Mouse (Mus musculus) heart, adult 2 months (tissue): ENCODE data around the gene Pdss2.

Experiments
- CTCF ChIP-seq: fragments of 200-600 bp; IDR thresholded peaks from 2 replicates; pipeline ENCODE4 v1.8.1; 2022; ENCODE audit warnings: antibody characterized with exemption, mild to moderate bottlenecking, moderate library complexity
- EP300 ChIP-seq: fragments of 200-500 bp; IDR thresholded peaks from 2 replicates; pipeline ENCODE4 v1.6.1; 2011; ENCODE audit warnings: low read depth, low read length, control low read depth; ENCODE audit not compliant: insufficient read depth
- POLR2A ChIP-seq: fragments of 200-500 bp; IDR thresholded peaks from 2 replicates; pipeline ENCODE4 v1.6.1; 2011; ENCODE audit warnings: mild to moderate bottlenecking, low read depth, low read length, control low read depth; ENCODE audit not compliant: insufficient read depth

- TF ChIP-seq CTCF (no peak), EP300 (no peak), POLR2A (no peak)
These were observed 256.2 kb downstream of the Pdss2 start for GRCm38 (mm10) chr10:43477459-43477858.
